Mouse (Mus musculus): ENCODE results near the gene Ccnd2. TPM values are rescaled to one million over a fixed set of nuclear protein-coding genes. Genes with fewer than 3 reads are reported as not detected.

The Ccnd2 gene
- polyA plus RNA-seq, 2 experiments: 143 to 1,147 TPM

DNA sequence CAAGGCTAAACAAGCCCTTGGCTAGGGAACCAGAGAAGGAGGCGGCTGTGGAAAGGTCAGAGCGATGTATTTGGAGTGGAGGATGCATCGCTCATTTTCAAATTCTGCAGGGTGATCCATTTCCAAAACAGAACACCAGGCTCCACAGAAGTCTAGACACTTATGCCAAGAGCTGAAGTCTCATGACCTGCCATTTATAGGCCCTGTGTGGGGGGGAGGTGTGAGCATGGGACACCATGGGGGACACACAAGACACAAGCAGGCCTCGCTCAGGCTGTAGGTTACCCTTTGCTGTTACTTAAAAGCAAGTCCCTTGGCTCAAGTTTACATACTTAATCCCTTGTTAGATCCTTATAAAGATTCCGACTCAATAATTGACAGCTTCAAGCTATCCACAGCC lies 45.8 kb downstream of the Ccnd2 start:
- no peaks in the 10 kb centered on the region for H3K36me3 ChIP-seq (ENCODE audit: control insufficient read depth, insufficient read depth, low read length)
- no peak for TF ChIP-seq POLR2A (IDR thresholded peaks at IDR 0.05; ENCODE audit: borderline replicate concordance, extremely low read depth, insufficient read depth, insufficient read length)
- peaks cover 9% of the 10 kb centered on the region; the same call in 1 of the 2 replicates for H3K4me1 ChIP-seq (ENCODE audit: control insufficient read depth, insufficient read depth, low read length)
- no peaks in the 10 kb centered on the region for H3K9me3 ChIP-seq (ENCODE audit: control insufficient read depth, low read length)
- 81% methylated on average over 5 of the region's 5 CpGs for WGBS
- ATAC-seq (ENCODE audit: low FRiP score, low read depth) (no peak), DNase-seq (ENCODE audit: low spot score) (no peak)
- H3K9ac ChIP-seq (ENCODE audit: low read depth, low read length, severe bottlenecking): no peak overlapping the region
- no peak overlapping the region for H3K27ac ChIP-seq (replicated peaks; ENCODE audit: low read depth, low read length)
- no peak overlapping the region for H3K4me3 ChIP-seq (replicated peaks; ENCODE audit: low read length)
- H3K4me2 ChIP-seq (replicated peaks; ENCODE audit: low read depth, low read length, severe bottlenecking): no peak overlapping the region
- no peaks in the 10 kb centered on the region for H3K27me3 ChIP-seq (ENCODE audit: control insufficient read depth, insufficient read depth, low read length)

DNA sequence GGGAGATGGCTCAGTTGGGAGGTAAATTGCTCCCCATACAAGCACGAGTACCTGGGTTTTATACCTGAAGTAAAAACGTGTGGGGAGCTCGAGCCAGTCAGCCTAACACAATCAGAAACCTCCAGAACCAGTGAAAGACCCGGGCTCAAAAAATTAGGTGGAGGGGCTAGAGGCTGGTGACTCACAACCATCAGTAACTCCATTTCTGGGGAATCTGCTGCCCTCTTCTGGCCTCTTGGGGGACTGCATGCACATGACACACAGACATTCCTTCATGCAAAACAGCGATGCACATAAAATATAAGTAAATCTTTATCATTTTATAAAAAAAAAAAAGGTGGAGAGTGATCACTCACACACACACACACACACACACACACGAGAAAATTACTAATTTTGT lies 46.9 kb downstream of the Ccnd2 start:
- DNase-seq (ENCODE audit: low spot score) (no peak), ATAC-seq (ENCODE audit: low FRiP score, low read depth) (no peak)
- H3K4me2 ChIP-seq (replicated peaks; ENCODE audit: low read depth, low read length, severe bottlenecking): no peak overlapping the region
- peaks cover 6% of the 10 kb centered on the region for H3K36me3 ChIP-seq (ENCODE audit: control insufficient read depth, insufficient read depth, low read length)
- 63% methylated on average over 6 of the region's 6 CpGs for WGBS
- no peaks in the 10 kb centered on the region for H3K27me3 ChIP-seq (ENCODE audit: control insufficient read depth, insufficient read depth, low read length)
- peaks cover 9% of the 10 kb centered on the region; the same call in 1 of the 2 replicates for H3K4me1 ChIP-seq (ENCODE audit: control insufficient read depth, insufficient read depth, low read length)
- H3K9me3 ChIP-seq (ENCODE audit: control insufficient read depth, low read length): no peaks in the 10 kb centered on the region
- no peak for TF ChIP-seq POLR2A (IDR thresholded peaks at IDR 0.05; ENCODE audit: borderline replicate concordance, extremely low read depth, insufficient read depth, insufficient read length)
- no peak overlapping the region for H3K9ac ChIP-seq (ENCODE audit: low read depth, low read length, severe bottlenecking)
- no peak overlapping the region for H3K27ac ChIP-seq (replicated peaks; ENCODE audit: low read depth, low read length)
- H3K4me3 ChIP-seq (replicated peaks; ENCODE audit: low read length): no peak overlapping the region

DNA sequence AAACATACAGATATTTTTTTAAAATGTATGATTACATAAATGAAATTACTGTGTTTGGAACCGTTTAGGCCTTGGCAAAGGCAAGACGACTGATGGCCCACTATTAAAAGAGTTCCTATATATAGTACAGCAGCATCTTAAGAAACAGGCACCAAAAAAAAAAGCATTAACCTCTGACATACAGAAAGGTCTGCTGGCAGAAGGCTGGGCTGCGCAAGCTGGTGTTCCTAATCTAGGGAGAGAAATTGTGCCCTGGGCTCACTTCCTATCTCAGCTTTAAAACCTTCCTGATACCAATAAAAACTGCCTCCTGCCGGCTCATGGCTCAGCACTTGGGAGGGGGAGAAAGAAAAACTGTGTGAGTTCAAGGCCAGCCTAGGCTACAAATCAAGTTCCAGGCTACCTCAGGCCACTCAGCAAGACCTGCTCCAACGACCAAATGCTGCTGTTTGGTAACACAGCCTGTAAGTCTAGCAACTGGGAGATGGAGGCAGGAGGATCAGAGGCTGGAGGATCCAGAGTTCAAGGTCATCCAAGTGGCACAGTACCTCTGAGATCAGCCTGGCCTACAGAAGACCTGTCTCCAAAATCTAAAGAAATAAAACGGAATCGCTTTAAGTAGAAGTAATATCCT lies 47.5 kb downstream of the Ccnd2 start:
- TF ChIP-seq POLR2A (IDR thresholded peaks at IDR 0.05; ENCODE audit: borderline replicate concordance, extremely low read depth, insufficient read depth, insufficient read length): no peak
- H3K36me3 ChIP-seq (ENCODE audit: control insufficient read depth, insufficient read depth, low read length): peaks cover 6% of the 10 kb centered on the region

DNA sequence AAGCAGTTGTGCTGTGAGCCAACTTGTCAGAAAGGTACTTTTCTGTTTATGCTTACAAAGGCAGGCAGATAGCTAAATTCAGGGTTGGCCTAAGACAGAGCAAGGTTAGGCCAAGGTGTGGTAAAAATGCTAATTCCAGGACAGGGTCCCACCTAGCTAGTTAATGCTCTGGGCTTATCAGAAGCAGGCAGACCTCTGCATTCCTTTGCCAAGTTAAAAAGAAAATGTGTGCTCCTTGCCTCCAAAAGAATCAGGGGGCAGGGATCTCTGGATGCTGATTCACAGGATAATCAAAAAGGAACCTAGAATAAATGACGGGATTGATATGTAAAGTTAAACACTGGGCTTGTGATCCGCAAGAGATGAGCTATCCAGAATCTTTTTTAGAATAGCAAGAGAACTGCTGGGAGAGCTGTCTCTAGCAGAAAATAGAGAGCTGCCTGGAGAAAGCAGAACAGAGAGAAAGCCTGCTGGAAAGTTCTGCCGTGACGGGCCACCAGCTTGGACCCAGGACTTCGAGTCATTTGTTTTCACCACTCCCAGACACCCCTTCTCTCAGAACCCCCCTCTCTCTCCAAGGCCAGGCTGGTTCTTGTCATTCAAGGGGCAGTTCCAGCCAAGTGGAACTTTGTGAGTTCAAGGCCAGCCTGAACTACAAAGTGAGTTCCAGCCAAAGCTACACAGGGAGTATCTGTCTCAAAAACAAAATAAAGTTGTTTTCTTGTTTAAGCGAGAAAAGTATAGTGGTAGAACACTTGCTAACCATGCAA lies 48.3 kb downstream of the Ccnd2 start:
- ATAC-seq (ENCODE audit: low FRiP score, low read depth) (no peak), DNase-seq (ENCODE audit: low spot score) (no peak)
- TF ChIP-seq POLR2A (IDR thresholded peaks at IDR 0.05; ENCODE audit: borderline replicate concordance, extremely low read depth, insufficient read depth, insufficient read length): no peak
- no peak overlapping the region for H3K9ac ChIP-seq (ENCODE audit: low read depth, low read length, severe bottlenecking)
- WGBS: 94% methylated on average over 6 of the region's 6 CpGs
- H3K4me2 ChIP-seq (replicated peaks; ENCODE audit: low read depth, low read length, severe bottlenecking): no peak overlapping the region
- peaks cover 3% of the 10 kb centered on the region; the same call in 1 of the 2 replicates for H3K4me1 ChIP-seq (ENCODE audit: control insufficient read depth, insufficient read depth, low read length)
- H3K9me3 ChIP-seq (ENCODE audit: control insufficient read depth, low read length): no peaks in the 10 kb centered on the region
- no peak overlapping the region for H3K4me3 ChIP-seq (replicated peaks; ENCODE audit: low read length)
- no peak overlapping the region for H3K27ac ChIP-seq (replicated peaks; ENCODE audit: low read depth, low read length)
- H3K36me3 ChIP-seq (ENCODE audit: control insufficient read depth, insufficient read depth, low read length): peaks cover 6% of the 10 kb centered on the region
- no peaks in the 10 kb centered on the region for H3K27me3 ChIP-seq (ENCODE audit: control insufficient read depth, insufficient read depth, low read length)

More for the DNA sequence above, 47.5 kb downstream of the Ccnd2 start:
- Histone ChIP-seq H3K27me3 (ENCODE audit: control insufficient read depth, insufficient read depth, low read length) (no peaks in the 10 kb centered on the region), H3K9ac (ENCODE audit: low read depth, low read length, severe bottlenecking) (no peak overlapping the region), H3K27ac (replicated peaks; ENCODE audit: low read depth, low read length) (no peak overlapping the region), H3K9me3 (ENCODE audit: control insufficient read depth, low read length) (no peaks in the 10 kb centered on the region), H3K4me1 (ENCODE audit: control insufficient read depth, insufficient read depth, low read length) (peaks cover 6% of the 10 kb centered on the region; the same call in 1 of the 2 replicates), H3K4me2 (replicated peaks; ENCODE audit: low read depth, low read length, severe bottlenecking) (no peak overlapping the region), H3K4me3 (replicated peaks; ENCODE audit: low read length) (no peak overlapping the region)
- no peak for ATAC-seq (ENCODE audit: low FRiP score, low read depth)
- no peak for DNase-seq (ENCODE audit: low spot score)
- 77% methylated on average over 7 of the region's 7 CpGs for WGBS

DNA sequence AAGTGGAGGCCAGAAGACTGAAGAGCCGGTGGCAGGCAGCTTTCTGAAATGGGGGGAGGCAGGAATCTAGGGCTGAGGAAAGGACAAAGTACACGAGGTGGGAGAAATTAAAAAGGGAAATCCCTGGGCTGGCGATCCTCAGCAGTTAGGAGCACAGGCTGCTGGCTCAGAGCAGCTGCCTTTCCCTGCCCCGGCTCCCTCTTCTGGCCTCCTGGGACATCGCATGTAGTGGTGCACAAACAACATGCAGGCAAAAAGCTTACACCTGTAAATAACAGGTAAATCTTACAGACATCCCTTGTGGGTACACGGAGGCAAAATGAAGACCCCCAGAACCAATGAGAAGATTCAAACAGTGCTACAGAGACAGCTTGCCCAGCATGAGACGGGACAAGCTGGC lies 57.4 kb downstream of the Ccnd2 start:
- Histone ChIP-seq H3K4me2 (replicated peaks; ENCODE audit: low read depth, low read length, severe bottlenecking) (no peak overlapping the region), H3K27me3 (ENCODE audit: control insufficient read depth, insufficient read depth, low read length) (no peaks in the 10 kb centered on the region), H3K9me3 (ENCODE audit: control insufficient read depth, low read length) (no peaks in the 10 kb centered on the region), H3K36me3 (ENCODE audit: control insufficient read depth, insufficient read depth, low read length) (peaks cover 7% of the 10 kb centered on the region; the same call in 1 of the 2 replicates), H3K27ac (replicated peaks; ENCODE audit: low read depth, low read length) (no peak overlapping the region), H3K4me1 (ENCODE audit: control insufficient read depth, insufficient read depth, low read length) (no peaks in the 10 kb centered on the region), H3K4me3 (replicated peaks; ENCODE audit: low read length) (no peak overlapping the region), H3K9ac (ENCODE audit: low read depth, low read length, severe bottlenecking) (no peak overlapping the region)
- DNase-seq (ENCODE audit: low spot score) (no peak), ATAC-seq (ENCODE audit: low FRiP score, low read depth) (no peak)
- WGBS: 57% methylated on average over 7 of the region's 7 CpGs
- no peak for TF ChIP-seq POLR2A (IDR thresholded peaks at IDR 0.05; ENCODE audit: borderline replicate concordance, extremely low read depth, insufficient read depth, insufficient read length)
